Comparison of ENCODE assay signal across 9 mouse cellular contexts in the genomic region with DNA sequence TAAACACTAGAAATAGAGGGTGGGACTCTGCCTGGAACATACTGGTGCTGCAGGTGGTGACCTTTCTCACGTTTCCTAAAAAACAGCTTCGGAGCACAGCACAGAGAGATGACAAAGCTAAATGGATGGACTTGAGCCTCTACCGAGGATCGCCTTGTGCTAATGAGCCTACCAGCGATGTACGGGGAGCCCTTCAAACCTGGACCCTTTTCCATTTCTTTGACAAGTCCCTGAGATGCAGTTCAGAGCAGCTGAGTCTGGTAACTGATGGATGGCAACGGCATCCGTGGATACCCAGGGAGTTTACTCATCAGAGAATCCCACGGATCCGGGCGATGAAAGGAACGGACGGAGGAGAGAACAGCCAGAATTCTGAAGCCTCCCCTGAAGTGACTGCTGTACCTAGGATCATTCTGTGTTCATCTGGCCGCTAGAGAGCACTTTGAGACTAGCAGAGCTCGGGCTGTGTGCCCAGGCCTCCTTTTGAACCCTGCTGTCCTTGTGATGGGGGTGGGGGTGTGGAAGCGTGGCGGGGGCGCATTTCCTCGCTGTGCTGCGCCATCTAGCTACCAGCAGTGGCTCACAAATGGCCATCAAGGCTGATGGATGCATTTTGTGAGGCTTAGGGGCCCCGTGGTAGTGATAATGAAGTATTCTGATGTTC. TPM values are rescaled to one million over a fixed set of nuclear protein-coding genes. Genes with fewer than 3 reads are reported as not detected.
DNase-seq lines count a peak whose midpoint lies in the region; ATAC-seq and TF ChIP-seq lines count a peak whose summit lies in the region.
"Had no signal": no experiment of that assay in that cellular context is flagged by ENCODE, and none has a peak within 500 bp of the region (broad histone marks: within the 10 kb centered on the region; RNA-seq: fewer than 3 reads in every experiment).

No protein-coding gene starts in this region.

- TF ChIP-seq POLR2A in CH12.LX (IDR thresholded peaks at IDR 0.05; ENCODE audit: low read depth, low read length), result no peak

- H3K4me1 ChIP-seq in CH12.LX (ENCODE audit: control insufficient read depth in 1 of 2, insufficient read depth in 2 of 2), result no peaks in the 10 kb centered on the region
- H3K4me1 ChIP-seq in forebrain, embryonic 11.5 days (replicated peaks; ENCODE audit: control insufficient read depth, insufficient read depth, low read length), result 0 out of 2 replicates have a peak, but pooled peaks cover 2% of the 10 kb centered on the region
- H3K4me1 ChIP-seq in heart, embryonic 13.5 days, result 0 out of 2 replicates have a peak, but pooled peaks cover 4% of the 10 kb centered on the region
- peaks cover 18% of the 10 kb centered on the region; the same call in 1 of the 2 replicates for H3K4me1 ChIP-seq in kidney, embryonic 16.5 days (ENCODE audit: insufficient read depth, low read length)
- peaks cover 7% of the 10 kb centered on the region; the same call in 1 of the 2 replicates for H3K4me1 ChIP-seq in limb, embryonic 13.5 days

- no peaks in the 10 kb centered on the region for H3K36me3 ChIP-seq in CH12.LX (replicated peaks in 1 of 2; ENCODE audit: control insufficient read depth in 1 of 2, insufficient read depth in 1 of 2, low read length in 1 of 2)
- H3K36me3 ChIP-seq in forebrain, embryonic 11.5 days (ENCODE audit: control insufficient read depth, insufficient read depth, low read length), result no peaks in the 10 kb centered on the region
- no peaks in the 10 kb centered on the region for H3K36me3 ChIP-seq in heart, embryonic 13.5 days
- H3K36me3 ChIP-seq in kidney, embryonic 16.5 days (ENCODE audit: insufficient read depth, low read length), result no peaks in the 10 kb centered on the region
- no peaks in the 10 kb centered on the region for H3K36me3 ChIP-seq in limb, embryonic 13.5 days
- H3K36me3 ChIP-seq: G1E had no signal

- DNase-seq in CH12.LX (ENCODE audit: extremely low read depth), result no peak
- peak; percentile 71 for DNase-seq in brain, embryonic 18.5 days (ENCODE audit: low read depth, low spot score)
- DNase-seq in forebrain, embryonic 11.5 days (ENCODE audit: low spot score), result peak; percentile 85
- peak; percentile 78 for DNase-seq in neural tube, embryonic 10.5 days (ENCODE audit: extremely low spot score, low spot score)
- DNase-seq in testis, postnatal 10 days (ENCODE audit: low spot score), result peak; percentile 73

- no peaks in the 10 kb centered on the region for H3K79me2 ChIP-seq in CH12.LX (replicated peaks; ENCODE audit: control insufficient read depth, extremely low read depth, insufficient read depth, poor library complexity, severe bottlenecking)

- 13% methylated on average over 21 of the region's 21 CpGs for WGBS in forebrain, embryonic 11.5 days
- WGBS in heart, embryonic 13.5 days, result 12% methylated on average over 21 of the region's 21 CpGs
- WGBS in kidney, embryonic 16.5 days, result 7% methylated on average over 21 of the region's 21 CpGs
- 15% methylated on average over 21 of the region's 21 CpGs for WGBS in limb, embryonic 13.5 days

- ATAC-seq in forebrain, embryonic 11.5 days (replicated peaks; ENCODE audit: low FRiP score), result peak; percentile 89
- ATAC-seq in heart, embryonic 13.5 days (ENCODE audit: extremely low read depth, insufficient number of reproducible peaks, low FRiP score, low TSS enrichment), result no peak
- peak; percentile 92 for ATAC-seq in kidney, embryonic 16.5 days (ENCODE audit: low FRiP score, low TSS enrichment)
- ATAC-seq in limb, embryonic 13.5 days (ENCODE audit: low FRiP score, low read depth), result peak; percentile 87

- H3K4me2 ChIP-seq in CH12.LX (ENCODE audit: insufficient read depth, low read depth, poor library complexity, severe bottlenecking), result no peak overlapping the region
- peak overlapping the region; percentile 51 for H3K4me2 ChIP-seq in forebrain, embryonic 11.5 days (ENCODE audit: low read depth, low read length, severe bottlenecking)
- H3K4me2 ChIP-seq in heart, embryonic 13.5 days, result peak overlapping the region; percentile 67
- H3K4me2 ChIP-seq in kidney, embryonic 16.5 days (replicated peaks; ENCODE audit: low read depth, low read length), result peak overlapping the region; percentile 61
- peak overlapping the region; percentile 65 for H3K4me2 ChIP-seq in limb, embryonic 13.5 days (replicated peaks)

- H3K27ac ChIP-seq in CH12.LX (ENCODE audit: insufficient read depth, low read depth), result no peak overlapping the region
- no peak overlapping the region for H3K27ac ChIP-seq in forebrain, embryonic 11.5 days (ENCODE audit: low read depth, low read length)
- H3K27ac ChIP-seq in heart, embryonic 13.5 days (replicated peaks), result no peak overlapping the region
- no peak overlapping the region for H3K27ac ChIP-seq in kidney, embryonic 16.5 days (ENCODE audit: low read length)
- H3K27ac ChIP-seq in limb, embryonic 13.5 days, result no peak overlapping the region

- H3K4me3 ChIP-seq in CH12.LX (replicated peaks in 1 of 3; ENCODE audit: low read depth in 2 of 3, low read length in 2 of 3, poor library complexity in 1 of 3), result no peak overlapping the region
- peak overlapping the region; percentile 12; the same call in 1 of the 2 replicates for H3K4me3 ChIP-seq in forebrain, embryonic 11.5 days (ENCODE audit: low read depth, low read length)
- peak overlapping the region; percentile 34 for H3K4me3 ChIP-seq in heart, embryonic 13.5 days
- H3K4me3 ChIP-seq in kidney, embryonic 16.5 days (ENCODE audit: low read length), result peak overlapping the region; percentile 41
- H3K4me3 ChIP-seq in limb, embryonic 13.5 days, result peak overlapping the region; percentile 34

- peak in 1 of 2 experiments; percentile 21; a peak in 1 of 4 replicates for TF ChIP-seq CTCF in CH12.LX (conservative IDR thresholded peaks at IDR 0.05 in 1 of 2, IDR thresholded peaks at IDR 0.05 in 1 of 2; ENCODE audit: low read depth in 2 of 2, low read length in 2 of 2)

- in situ Hi-C loops in CH12.LX (cut with MboI; ENCODE audit: low pct_ligation_motif_present, low pct_unique_long_range_greater_than_20kb, low sequenced_read_pairs), result no loop called here

- no peaks in the 10 kb centered on the region for H3K9me3 ChIP-seq in CH12.LX (replicated peaks; ENCODE audit: low read length)
- H3K9me3 ChIP-seq in forebrain, embryonic 11.5 days (ENCODE audit: control insufficient read depth, low read length), result no peaks in the 10 kb centered on the region
- H3K9me3 ChIP-seq in heart, embryonic 13.5 days, result no peaks in the 10 kb centered on the region
- no peaks in the 10 kb centered on the region for H3K9me3 ChIP-seq in kidney, embryonic 16.5 days (ENCODE audit: low read length)
- no peaks in the 10 kb centered on the region for H3K9me3 ChIP-seq in limb, embryonic 13.5 days
- H3K9me3 ChIP-seq: G1E had no signal

- no peaks in the 10 kb centered on the region for H3K27me3 ChIP-seq in CH12.LX (replicated peaks)
- no peaks in the 10 kb centered on the region for H3K27me3 ChIP-seq in forebrain, embryonic 11.5 days (ENCODE audit: control insufficient read depth, insufficient read depth, low read length)
- peaks cover 5% of the 10 kb centered on the region; the same call in 1 of the 2 replicates for H3K27me3 ChIP-seq in heart, embryonic 13.5 days (replicated peaks)
- H3K27me3 ChIP-seq in kidney, embryonic 16.5 days (ENCODE audit: insufficient read depth, low read length), result no peaks in the 10 kb centered on the region
- H3K27me3 ChIP-seq in limb, embryonic 13.5 days, result 0 out of 2 replicates have a peak, but pooled peaks cover 4% of the 10 kb centered on the region

- H3K9ac ChIP-seq in CH12.LX (ENCODE audit: insufficient read depth, low read depth), result no peak overlapping the region
- peak overlapping the region; percentile 55 for H3K9ac ChIP-seq in forebrain, embryonic 11.5 days (ENCODE audit: low read length)
- peak overlapping the region; percentile 75 for H3K9ac ChIP-seq in heart, embryonic 13.5 days
- peak overlapping the region; percentile 59 for H3K9ac ChIP-seq in kidney, embryonic 16.5 days (replicated peaks; ENCODE audit: low read length)
- H3K9ac ChIP-seq in limb, embryonic 13.5 days, result peak overlapping the region; percentile 39; the same call in 1 of the 2 replicates

- TF ChIP-seq EP300 in CH12.LX (IDR thresholded peaks at IDR 0.05; ENCODE audit: low read length), result no peak

- dilution Hi-C loops in CH12.LX (cut with MboI; ENCODE audit: extremely low pct_ligation_motif_present, extremely low pct_unique_long_range_greater_than_20kb, low sequenced_read_pairs), result no loop called here

- peak; percentile 10 for TF ChIP-seq RAD21 in CH12.LX (IDR thresholded peaks at IDR 0.05; ENCODE audit: low read depth, low read length)

TF ChIP-seq in CH12.LX, 34 proteins besides CTCF, POLR2A, EP300 and RAD21 (continues in another document):
- TF ChIP-seq MYC (IDR thresholded peaks at IDR 0.05; ENCODE audit: low read depth, low read length) (no peak), UBTF (IDR thresholded peaks at IDR 0.05; ENCODE audit: low read depth, low read length) (no peak), USF2 (conservative IDR thresholded peaks at IDR 0.05; ENCODE audit: low read depth, low read length) (no peak), SMC3 (IDR thresholded peaks at IDR 0.05; ENCODE audit: low read depth, low read length) (no peak), ZNF384 (IDR thresholded peaks at IDR 0.05; ENCODE audit: low read depth, low read length) (no peak), MEF2A (IDR thresholded peaks at IDR 0.05; ENCODE audit: borderline replicate concordance, low read depth, low read length) (no peak), KAT2A (IDR thresholded peaks at IDR 0.05; ENCODE audit: insufficient replicate concordance, low read length) (no peak), MAZ (IDR thresholded peaks at IDR 0.05; ENCODE audit: low read depth, low read length) (no peak), E2F4 (IDR thresholded peaks at IDR 0.05; ENCODE audit: insufficient replicate concordance, low read depth, low read length) (no peak), ZMIZ1 (IDR thresholded peaks at IDR 0.05; ENCODE audit: low read depth, low read length) (no peak), PAX5 (IDR thresholded peaks at IDR 0.05; ENCODE audit: low read length) (no peak), HCFC1 (IDR thresholded peaks at IDR 0.05; ENCODE audit: low read depth, low read length) (no peak), JUND (conservative IDR thresholded peaks at IDR 0.05; ENCODE audit: low read depth, low read length) (no peak), GABPA (IDR thresholded peaks at IDR 0.05; ENCODE audit: insufficient replicate concordance, low read depth, low read length) (no peak), MAX (IDR thresholded peaks at IDR 0.05; ENCODE audit: low read length) (no peak), ZC3H11A (IDR thresholded peaks at IDR 0.05; ENCODE audit: low read depth, low read length) (no peak)

RNA-seq across cellular contexts. Expression of a gene that starts 1.6 kb away (rescaled TPM):
- total RNA-seq in CH12.LX (2012; rRNA removed) (58.9 and 66.5 TPM in 2 replicates), CH12.LX (2014; rRNA removed) (54.2 and 56.5 TPM in 2 replicates)
- polyA plus RNA-seq in CH12.LX (2012; ENCODE audit: insufficient read length, low read depth), result 72.0 and 75.2 TPM in 2 replicates
- 36.8 and 38.0 TPM in 2 replicates for polyA plus RNA-seq in forebrain, embryonic 11.5 days (2014; fragmentation: Nextera tagmentation; extraction: Ambion mirVana)
- 27.2 and 32.7 TPM in 2 replicates for polyA plus RNA-seq in heart, embryonic 13.5 days (2015; fragmentation: Nextera tagmentation; extraction: Ambion mirVana)
- 37.1 and 38.8 TPM in 2 replicates for polyA plus RNA-seq in kidney, embryonic 16.5 days (2015; fragmentation: Nextera tagmentation; extraction: Ambion mirVana)
- 34.5 and 38.3 TPM in 2 replicates for polyA plus RNA-seq in limb, embryonic 13.5 days (2015; fragmentation: Nextera tagmentation; extraction: Ambion mirVana)

Comparison
In these comparisons a context has a peak if more than half of its experiments do, and no peak if none do; other contexts are left out.
1. H3K4me3 ChIP-seq: peak in forebrain, embryonic 11.5 days (single experiment), heart, embryonic 13.5 days (single experiment), kidney, embryonic 16.5 days (single experiment) and limb, embryonic 13.5 days (single experiment); none in CH12.LX (0 of 3).